Mouse (Mus musculus): Measurements from ENCODE around the gene Trip11.

GRCm38 (mm10) chr12:101794458-101794857 lies 118.6 kb downstream of the Trip11 start:
- TF ChIP-seq EP300 (IDR thresholded peaks at IDR 0.05; ENCODE audit: low read depth): no peak
- TF ChIP-seq CTCF (IDR thresholded peaks at IDR 0.05; ENCODE audit: low read depth): no peak

Data from liver, embryonic 14.5 days (tissue).